Mouse (Mus musculus) kidney, postnatal 4 days (tissue): ENCODE measurements around the gene Efhd1.

Experiments
- DNase-seq, 2 experiments: peaks; one replicate each; pipeline ENCODE4 v3.0.0; 2021; ENCODE audit warnings: mixed read lengths in 2 of 2

The Efhd1 gene

DNA sequence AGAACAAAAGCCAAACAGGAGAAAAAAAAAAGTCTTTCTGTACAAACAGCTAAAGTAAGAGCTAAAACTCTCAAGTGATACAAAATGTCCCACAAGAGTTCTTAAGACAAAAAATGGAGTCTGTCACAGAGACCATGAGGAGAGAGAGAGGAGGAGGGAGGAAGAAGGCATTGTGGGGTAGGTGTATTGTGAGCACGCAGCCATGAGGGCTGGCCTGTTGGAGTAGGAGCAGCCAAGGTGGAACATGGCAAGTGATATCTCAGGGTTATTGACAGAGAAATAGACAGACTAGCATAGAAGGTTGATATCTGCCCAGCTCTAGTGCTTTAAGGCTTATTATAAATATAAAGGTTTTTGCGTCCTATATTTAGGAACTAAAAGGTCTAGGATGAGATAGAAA is 48.5 kb downstream of the Efhd1 start:
- DNase-seq, result no peak

DNA sequence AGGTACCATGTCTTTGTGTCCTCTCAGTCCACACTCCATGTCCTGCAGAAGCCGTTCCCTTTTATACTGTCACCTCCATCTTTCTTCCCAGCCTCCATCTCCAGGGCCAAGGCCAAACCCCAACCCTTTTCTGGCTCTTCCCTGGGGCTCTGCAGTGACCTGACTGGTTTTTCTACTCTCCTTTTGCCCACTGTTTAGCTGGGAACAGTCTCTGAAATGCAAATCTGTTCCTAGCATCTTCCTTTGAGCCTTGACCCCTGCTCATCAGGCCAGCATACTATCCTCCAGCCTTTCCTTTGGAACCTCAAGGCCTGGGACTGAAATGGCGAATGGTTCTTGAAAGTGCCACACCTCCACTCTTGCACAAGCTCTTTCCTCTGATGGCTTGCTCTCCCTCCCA is 49.0 kb downstream of the Efhd1 start:
- no peak for DNase-seq

DNA sequence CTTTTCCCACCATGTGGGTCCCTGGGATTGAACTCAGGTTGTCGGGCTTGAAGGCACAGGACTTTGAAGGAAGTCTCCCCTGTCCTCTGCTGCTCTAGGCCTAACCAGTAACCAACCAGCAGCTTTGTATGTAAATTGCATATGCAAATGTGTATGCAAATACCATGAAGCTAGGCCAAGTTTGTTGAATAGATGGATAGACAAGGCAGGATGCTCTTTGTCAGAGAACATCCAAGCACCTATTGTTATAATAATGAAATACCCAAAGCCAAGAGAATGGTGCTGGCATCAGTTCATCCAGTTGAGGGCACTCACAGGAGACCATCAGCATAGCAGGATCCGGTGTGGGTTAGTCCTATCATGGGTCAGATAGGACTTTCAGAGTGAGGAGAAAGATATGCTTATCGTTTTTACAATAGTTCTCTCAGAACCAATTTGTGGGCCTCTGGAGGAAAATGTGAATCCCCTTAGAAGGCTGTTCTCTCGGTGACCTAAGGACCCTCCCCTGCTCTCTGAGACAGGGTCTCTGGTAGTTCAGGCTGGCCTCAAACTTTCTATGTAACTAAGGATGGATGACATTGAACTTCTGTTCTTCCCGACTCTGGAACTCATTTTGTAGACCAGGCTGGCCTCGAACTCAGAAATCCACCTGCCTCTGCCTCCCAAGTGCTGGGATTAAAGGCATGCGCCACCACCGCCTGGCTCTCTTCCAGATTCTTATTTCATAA is 49.8 kb downstream of the Efhd1 start:
- DNase-seq, result no peak

DNA sequence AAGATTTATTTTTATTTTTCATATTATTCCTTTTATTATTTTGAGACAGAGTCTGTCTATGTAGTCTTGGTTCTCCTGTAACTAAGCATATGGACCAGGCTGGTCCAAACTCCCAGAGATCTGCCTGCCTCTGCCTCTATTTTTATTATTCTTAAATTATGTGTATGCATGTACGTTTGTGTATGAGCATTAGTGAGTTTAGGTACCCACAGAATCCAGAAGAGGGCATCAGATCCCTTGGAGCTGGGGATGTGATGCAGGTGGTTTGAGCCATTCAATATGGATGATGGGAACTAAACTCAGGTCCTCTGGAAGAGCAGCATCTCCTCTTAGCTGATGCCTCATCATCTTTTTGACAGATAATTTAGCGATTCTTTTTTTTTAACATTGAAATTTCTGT is 51.3 kb downstream of the Efhd1 start:
- DNase-seq, result no peak

DNA sequence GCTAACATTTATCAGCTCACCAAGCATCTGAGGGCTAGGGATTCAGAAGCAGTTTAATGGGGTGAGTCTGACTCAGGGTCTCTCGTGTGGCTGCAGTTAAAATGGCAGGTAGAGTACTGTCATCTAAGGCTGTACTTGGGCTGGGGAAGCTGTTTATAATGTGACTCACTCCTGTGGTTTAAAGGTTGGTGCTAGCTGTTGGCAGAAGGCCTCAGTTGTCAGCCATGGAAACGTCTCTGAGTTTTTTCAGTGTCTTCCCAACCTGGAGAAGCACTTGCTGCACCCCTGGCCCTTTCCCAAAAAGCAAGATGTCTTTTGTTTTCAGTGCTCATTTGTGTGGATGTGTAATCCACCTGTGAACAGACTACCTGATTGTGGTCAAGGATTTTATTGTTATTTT is 51.7 kb downstream of the Efhd1 start:
- no peak for DNase-seq

GRCm38 (mm10) chr1:87316672-87317071 is 52.5 kb downstream of the Efhd1 start:
- DNase-seq, result peak; percentile 76 to 79

GRCm38 (mm10) chr1:87321071-87321470 is 56.9 kb downstream of the Efhd1 start:
- no peak for DNase-seq

DNA sequence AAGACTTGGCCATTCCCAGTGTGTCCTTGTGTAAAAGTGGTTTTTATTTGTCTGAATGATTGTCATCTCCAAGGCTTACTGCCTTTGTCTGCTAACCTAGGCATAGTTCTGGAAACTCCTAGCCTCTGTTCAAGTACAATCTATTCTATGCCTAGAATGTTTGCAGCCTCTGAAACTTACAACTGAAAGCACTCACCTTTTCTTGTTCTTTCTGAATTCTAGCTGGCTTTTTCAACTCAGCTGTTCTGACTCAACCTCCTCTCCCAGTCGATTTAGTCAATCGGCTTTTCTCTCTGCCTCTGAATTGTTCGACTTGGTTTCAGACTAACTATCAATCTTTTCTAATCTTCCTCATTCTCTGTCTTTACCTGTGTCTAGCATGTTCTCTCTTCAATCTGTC is 58.6 kb downstream of the Efhd1 start:
- no peak for DNase-seq

DNA sequence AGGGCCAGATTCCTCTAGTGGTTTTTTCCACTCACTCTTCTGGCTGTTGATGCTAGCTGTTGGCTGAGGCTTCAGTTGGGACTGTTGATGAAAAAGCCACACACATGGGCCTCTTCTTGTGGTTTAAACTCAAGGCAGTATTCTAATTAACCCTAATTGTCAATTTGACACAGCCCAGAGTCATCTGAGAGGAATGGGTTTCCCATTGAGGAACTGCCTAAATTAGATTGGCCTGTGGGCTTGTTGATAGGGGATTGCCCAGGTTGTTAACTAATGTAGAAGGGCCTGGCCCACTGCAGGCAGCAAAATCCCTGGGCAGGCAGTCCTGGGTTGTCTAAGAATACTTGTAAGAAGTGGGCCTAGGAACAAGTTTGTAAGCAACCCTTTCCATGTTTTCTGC is 60.5 kb downstream of the Efhd1 start:
- DNase-seq, result no peak

GRCm38 (mm10) chr1:87326742-87327163 is 62.6 kb downstream of the Efhd1 start, which contains the start of gene Gigyf2:
TSS of gene Gigyf2 (plus strand) at chr1:87326998.
- DNase-seq, result peak; percentile 98 to 99

- DNase-seq, result peak in 1 of 2 experiments; percentile 61
These were observed 63.1 kb downstream of the Efhd1 start for GRCm38 (mm10) chr1:87327165-87327861.

- no peak for DNase-seq
These were observed 67.6 kb downstream of the Efhd1 start for GRCm38 (mm10) chr1:87331774-87332173.

GRCm38 (mm10) chr1:87350576-87350975 is 86.4 kb downstream of the Efhd1 start:
- no peak for DNase-seq

GRCm38 (mm10) chr1:87360276-87360675 is 96.1 kb downstream of the Efhd1 start:
- no peak for DNase-seq
